Mouse (Mus musculus): ENCODE measurements at regions not wholly inside any gene's neighbourhood (a gene's known extent, or its start where the extent isn't known, plus 50 kb on each side); places are given as distances from the start of the nearest gene placed in this dataset.

DNA sequence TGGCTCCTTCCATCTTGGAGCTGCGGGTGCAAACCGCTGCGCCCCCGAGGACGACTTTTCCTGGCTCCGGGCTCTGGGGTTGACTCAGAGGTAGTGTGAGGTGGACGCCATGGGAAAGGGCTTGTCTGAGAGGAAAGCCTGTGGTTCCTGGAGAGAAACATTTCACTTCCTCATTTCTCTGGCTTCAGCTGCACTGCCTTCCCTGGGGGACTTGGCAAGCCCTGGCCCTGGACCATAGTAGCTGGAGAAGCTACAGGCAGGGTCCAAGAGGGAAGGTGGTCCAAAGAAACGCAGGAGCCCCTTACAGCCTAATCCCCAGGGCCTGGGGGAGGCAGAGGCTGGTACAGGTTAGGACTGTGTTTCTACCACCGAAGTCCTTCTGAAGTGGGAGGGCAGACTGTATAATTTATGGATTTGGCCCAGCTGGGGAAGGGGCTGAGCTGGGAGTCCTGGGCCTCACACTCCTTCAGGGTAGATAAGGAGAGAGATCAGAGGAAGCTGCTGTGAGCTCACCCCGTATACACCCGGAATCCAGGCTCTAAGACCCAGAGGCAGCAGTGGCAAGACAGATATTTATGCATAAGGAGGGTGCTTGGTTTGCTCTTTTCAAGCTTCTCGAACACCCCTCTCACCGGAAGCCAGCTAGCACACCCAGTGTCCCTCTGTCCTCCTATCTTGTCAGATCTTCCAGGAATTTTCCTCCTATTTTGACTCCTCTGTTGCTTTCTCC lies 50.0 kb upstream of the Podxl start:
- in situ Hi-C loops (cut with MboI, MseI), result no loop called here

Data from T-helper 2 cell (primary cell).